Comparison of ENCODE assay signal across 7 mouse cellular contexts in genomic region chr11:119051927-119052660, GRCm38 (mm10). TPM values are rescaled to one million over a fixed set of nuclear protein-coding genes. Genes with fewer than 3 reads are reported as not detected.
A peak's percentile ranks its signal among the peaks of the same experiment; 100 is the strongest.
DNase-seq lines count a peak whose midpoint lies in the region; ATAC-seq and TF ChIP-seq lines count a peak whose summit lies in the region.

No protein-coding gene starts in this region.

- WGBS in heart, embryonic 10.5 days = 5% methylated on average over 15 of the region's 15 CpGs
- 5% methylated on average over 15 of the region's 15 CpGs for WGBS in neural tube, embryonic 14.5 days

- H3K9ac ChIP-seq in neural tube, embryonic 14.5 days (replicated peaks; ENCODE audit: low read depth, low read length) = peak overlapping the region; percentile 50; the same call in 1 of the 2 replicates

- H3K4me2 ChIP-seq in neural tube, embryonic 14.5 days (ENCODE audit: low read depth, low read length) = peak overlapping the region; percentile 60; the same call in 1 of the 2 replicates

- peaks cover 68% of the 10 kb centered on the region for H3K4me1 ChIP-seq in heart, embryonic 10.5 days
- peaks cover 31% of the 10 kb centered on the region for H3K4me1 ChIP-seq in neural tube, embryonic 14.5 days (ENCODE audit: control insufficient read depth, insufficient read depth, low read length)

- peak; percentile 63; the same call in 1 of the 2 replicates for TF ChIP-seq CTCF in brain, embryonic 14.5 days (IDR thresholded peaks at IDR 0.05; ENCODE audit: borderline replicate concordance, extremely low read depth, insufficient read depth, insufficient read length)

- TF ChIP-seq POLR2A in brain, embryonic 14.5 days (IDR thresholded peaks at IDR 0.05; ENCODE audit: borderline replicate concordance, extremely low read depth, insufficient read depth, insufficient read length, poor library complexity, severe bottlenecking) = no peak

- peaks cover 91% of the 10 kb centered on the region for H3K27me3 ChIP-seq in heart, embryonic 10.5 days (ENCODE audit: insufficient read depth, poor library complexity, severe bottlenecking)
- H3K27me3 ChIP-seq in neural tube, embryonic 14.5 days (ENCODE audit: control insufficient read depth, insufficient read depth, low read length) = peaks cover 33% of the 10 kb centered on the region

- peak overlapping the region; percentile 94 for H3K27ac ChIP-seq in heart, embryonic 10.5 days
- no peak overlapping the region for H3K27ac ChIP-seq in neural tube, embryonic 14.5 days (ENCODE audit: low read depth, low read length)

- DNase-seq in right cerebral cortex, postnatal 10 days (ENCODE audit: low spot score in 2 of 2) = peak; percentile 77 to 81
- DNase-seq in right cerebral cortex, postnatal 4 days = no peak
- peak; percentile 91 for DNase-seq in brain, embryonic 14.5 days (ENCODE audit: low read depth)
- peak; percentile 87 for DNase-seq in heart, embryonic 10.5 days (ENCODE audit: low spot score)
- DNase-seq in kidney, postnatal 4 days = peak; percentile 39 to 67
- no peak for DNase-seq in left cerebral cortex, adult 18-20 months (ENCODE audit: low spot score in 2 of 2)

- no peaks in the 10 kb centered on the region for H3K36me3 ChIP-seq in heart, embryonic 10.5 days
- no peaks in the 10 kb centered on the region for H3K36me3 ChIP-seq in neural tube, embryonic 14.5 days (ENCODE audit: control insufficient read depth, insufficient read depth, low read length)

- peak overlapping the region; percentile 74 for H3K4me3 ChIP-seq in heart, embryonic 10.5 days
- no peak overlapping the region for H3K4me3 ChIP-seq in neural tube, embryonic 14.5 days (ENCODE audit: low read depth, low read length)

- no peak for ATAC-seq in neural tube, embryonic 14.5 days (ENCODE audit: low read depth)

- no peaks in the 10 kb centered on the region for H3K9me3 ChIP-seq in heart, embryonic 10.5 days
- H3K9me3 ChIP-seq in neural tube, embryonic 14.5 days (ENCODE audit: control insufficient read depth, low read length) = no peaks in the 10 kb centered on the region

RNA-seq across cellular contexts. Expression of gene Cbx8, which starts 11.3 kb away (rescaled TPM):
- polyA plus RNA-seq in brain, embryonic 14.5 days (2012; rRNA removed) = 6.5 and 10.4 TPM in 2 replicates
- polyA plus RNA-seq in heart, embryonic 10.5 days (2016; fragmentation: Nextera tagmentation; extraction: Ambion mirVana) = 9.1 and 9.7 TPM in 2 replicates
- polyA plus RNA-seq in neural tube, embryonic 14.5 days (2014; fragmentation: Nextera tagmentation; extraction: Ambion mirVana) = 7.7 and 10.1 TPM in 2 replicates
- 10 to 100 TPM in 1 of 2 experiments, 1 to 10 TPM in 1; 8.3 to 13.3 TPM for total RNA-seq in left cerebral cortex, adult 18-20 months (2021)

RNA-seq across cellular contexts. Expression of gene Cbx2, which starts 29.3 kb away (rescaled TPM):
- polyA plus RNA-seq in brain, embryonic 14.5 days (2012; rRNA removed) = 30.0 and 40.1 TPM in 2 replicates
- 37.4 and 56.0 TPM in 2 replicates for polyA plus RNA-seq in heart, embryonic 10.5 days (2016; fragmentation: Nextera tagmentation; extraction: Ambion mirVana)
- polyA plus RNA-seq in neural tube, embryonic 14.5 days (2014; fragmentation: Nextera tagmentation; extraction: Ambion mirVana) = 5.7 and 11.5 TPM in 2 replicates
- 1 to 10 TPM; 1.8 to 2.2 TPM for total RNA-seq in left cerebral cortex, adult 18-20 months (2021)

RNA-seq across cellular contexts. Expression of gene Cbx4, which starts 33.9 kb away (rescaled TPM):
- polyA plus RNA-seq in brain, embryonic 14.5 days (2012; rRNA removed) = 30.0 and 34.7 TPM in 2 replicates
- 8.9 and 9.0 TPM in 2 replicates for polyA plus RNA-seq in heart, embryonic 10.5 days (2016; fragmentation: Nextera tagmentation; extraction: Ambion mirVana)
- polyA plus RNA-seq in neural tube, embryonic 14.5 days (2014; fragmentation: Nextera tagmentation; extraction: Ambion mirVana) = 14.5 and 15.1 TPM in 2 replicates
- total RNA-seq in left cerebral cortex, adult 18-20 months (2021) = 10 to 100 TPM; 46.0 to 49.9 TPM

Comparison
In these comparisons a context has a peak if more than half of its experiments do, and no peak if none do; other contexts are left out.
1. DNase-seq: peak in right cerebral cortex, postnatal 10 days (2 of 2), brain, embryonic 14.5 days (single experiment), heart, embryonic 10.5 days (single experiment) and kidney, postnatal 4 days (2 of 2); none in right cerebral cortex, postnatal 4 days (single experiment) and left cerebral cortex, adult 18-20 months (0 of 2).